Mouse (Mus musculus) liver, embryonic 14.5 days (tissue): Measurements from ENCODE around the gene Celf2. TPM values are rescaled to one million over a fixed set of nuclear protein-coding genes. Genes with fewer than 3 reads are reported as not detected.

Experiments used
- ATAC-seq: fragments of 200-750 bp; cut with Nextera tagmentation; 2 replicates; pipeline ENCODE4 v1.8.0; 2017; ENCODE audit warnings: moderate number of reproducible peaks, mild to moderate bottlenecking, moderate library complexity; ENCODE audit not compliant: insufficient read depth
- DNase-seq, 3 experiments: peaks; one replicate each; pipeline ENCODE4 v3.0.0-alpha.2; 2012 to 2013; ENCODE audit warnings: low read depth in 3 of 3, low spot score in 3 of 3
- H3K27ac ChIP-seq: fragments of 300-500 bp; sonication (generic); 2 replicates; pipeline ENCODE4 v1.5.1; 2014; ENCODE audit warnings: moderate library complexity, mild to moderate bottlenecking, control low read depth, inconsistent platforms
- H3K27me3 ChIP-seq: fragments of 300-500 bp; sonication (generic); 2 replicates; pipeline ENCODE4 v1.6.1; 2014; ENCODE audit warnings: mild to moderate bottlenecking, low read length, moderate library complexity; ENCODE audit not compliant: control insufficient read depth, insufficient read depth
- H3K36me3 ChIP-seq: fragments of 300-500 bp; sonication (generic); replicated peaks from 2 replicates; pipeline ENCODE4 v1.6.1; 2014; ENCODE audit warnings: low read depth; ENCODE audit not compliant: control insufficient read depth, insufficient read depth
- H3K4me1 ChIP-seq, 2 experiments: fragments of 200-500 bp in 1 of 2; fragments of 300-500 bp in 1 of 2; sonication (generic) in 1 of 2; replicated peaks; 2 replicates each; pipeline ENCODE4 v1.6.1; 2012 to 2014; ENCODE audit warnings: antibody characterized with exemption in 1 of 2, inconsistent platforms in 1 of 2, low read length in 1 of 2; ENCODE audit not compliant: control insufficient read depth in 2 of 2, insufficient read depth in 2 of 2
- H3K4me2 ChIP-seq: fragments of 300-500 bp; sonication (generic); 2 replicates; pipeline ENCODE4 v1.6.1; 2014; ENCODE audit warnings: low read depth, mild to moderate bottlenecking, control low read depth, moderate library complexity
- H3K4me3 ChIP-seq, 2 experiments: fragments of 200-500 bp in 1 of 2; fragments of 300-500 bp in 1 of 2; sonication (generic) in 1 of 2; 2 replicates each; pipeline ENCODE4 v1.5.1; 2012 to 2014; ENCODE audit warnings: low read depth in 2 of 2, low read length in 2 of 2, mild to moderate bottlenecking in 2 of 2, control low read depth in 1 of 2, inconsistent platforms in 1 of 2, moderate library complexity in 1 of 2; ENCODE audit not compliant: insufficient read depth in 1 of 2
- H3K9ac ChIP-seq: fragments of 300-500 bp; sonication (generic); replicated peaks from 2 replicates; pipeline ENCODE4 v1.6.1; 2014; ENCODE audit warnings: mild to moderate bottlenecking, control low read depth, moderate library complexity
- H3K9me3 ChIP-seq: fragments of 300-500 bp; sonication (generic); 2 replicates; pipeline ENCODE4 v1.6.1; 2016; ENCODE audit warnings: low read length, mixed read lengths; ENCODE audit not compliant: control insufficient read depth
- CTCF ChIP-seq: IDR thresholded peaks from 2 replicates; pipeline ENCODE4 v1.5.1; 2016; ENCODE audit warnings: antibody characterized with exemption, low read depth, control low read depth
- EP300 ChIP-seq: IDR thresholded peaks from 2 replicates; pipeline ENCODE4 v1.6.1; 2016; ENCODE audit warnings: antibody characterized with exemption, low read depth
- WGBS: fragments of 180-500 bp; shearing (Covaris S2); extraction: QIAGEN DNeasy Blood & Tissue Kit; methylation state at CpG from one replicate; pipeline ENCODE4 v1.1.7; 2014; ENCODE audit not compliant: insufficient replicate concordance; 5-methylcytosine and 5-hydroxymethylcytosine counted together
- polyA plus RNA-seq, 2 experiments: library from polyadenylated mRNA; depleted of rRNA in 1 of 2; stranded (reverse) in 1 of 2; unstranded in 1 of 2; fragments of >200 nt; fragmentation: Nextera tagmentation in 1 of 2; extraction: Ambion mirVana in 1 of 2; gene quantifications; 2 replicates each; pipeline versions ENCODE4 v1.2.1 to v1.2.3; 2012 to 2014

Gene Celf2
- polyA plus RNA-seq, 2 experiments = 3.9 to 7.8 TPM

DNA sequence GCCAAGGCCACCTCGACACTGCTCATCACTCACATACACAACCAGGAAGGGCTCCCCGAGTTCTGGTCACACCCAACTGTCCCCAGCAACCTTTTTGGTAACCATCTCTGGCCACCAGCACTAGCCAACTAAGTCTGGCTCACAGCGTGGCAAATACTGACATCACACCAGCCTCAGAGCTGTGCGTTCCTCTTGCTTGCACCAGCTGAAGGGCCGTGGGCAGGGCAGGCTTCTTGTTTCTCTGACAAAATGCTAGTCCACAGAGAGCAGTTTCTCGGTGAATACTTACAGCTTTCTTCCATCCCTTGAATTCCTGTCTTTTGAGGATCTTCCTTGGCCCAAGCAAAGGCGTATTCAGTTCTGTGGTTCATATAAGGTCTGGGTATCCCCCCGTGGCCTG, 565.7 kb downstream of the Celf2 start:
- H3K9ac ChIP-seq = no peak overlapping the region
- H3K4me1 ChIP-seq = no peaks in the 10 kb centered on the region
- no peaks in the 10 kb centered on the region for H3K9me3 ChIP-seq
- DNase-seq = no peak
- H3K4me3 ChIP-seq = no peak overlapping the region
- H3K36me3 ChIP-seq = no peaks in the 10 kb centered on the region
- H3K27me3 ChIP-seq = no peaks in the 10 kb centered on the region
- no peak overlapping the region for H3K27ac ChIP-seq
- TF ChIP-seq EP300 = no peak
- no peak for TF ChIP-seq CTCF
- no peak overlapping the region for H3K4me2 ChIP-seq
- 61% methylated on average over 8 of the region's 8 CpGs for WGBS
- ATAC-seq = no peak

GRCm38 (mm10) chr2:6942635-6943390, 566.5 kb downstream of the Celf2 start:
- no peaks in the 10 kb centered on the region for H3K9me3 ChIP-seq
- DNase-seq (no peak), ATAC-seq (no peak)
- H3K4me3 ChIP-seq = no peak overlapping the region
- 70% methylated on average over 2 of the region's 2 CpGs for WGBS
- H3K36me3 ChIP-seq = no peaks in the 10 kb centered on the region
- TF ChIP-seq EP300 (no peak), CTCF (no peak)
- H3K27me3 ChIP-seq = no peaks in the 10 kb centered on the region
- no peaks in the 10 kb centered on the region for H3K4me1 ChIP-seq
- no peak overlapping the region for H3K9ac ChIP-seq
- no peak overlapping the region for H3K27ac ChIP-seq
- H3K4me2 ChIP-seq = no peak overlapping the region

GRCm38 (mm10) chr2:6939143-6939542, 570.2 kb downstream of the Celf2 start:
- H3K27ac ChIP-seq = no peak overlapping the region
- no peaks in the 10 kb centered on the region for H3K36me3 ChIP-seq
- TF ChIP-seq CTCF (no peak), EP300 (no peak)
- no peaks in the 10 kb centered on the region for H3K9me3 ChIP-seq
- H3K27me3 ChIP-seq = no peaks in the 10 kb centered on the region
- DNase-seq (no peak), ATAC-seq (no peak)
- 67% methylated on average over 2 of the region's 2 CpGs for WGBS
- no peak overlapping the region for H3K4me2 ChIP-seq
- H3K4me1 ChIP-seq = no peaks in the 10 kb centered on the region
- no peak overlapping the region for H3K9ac ChIP-seq
- H3K4me3 ChIP-seq = no peak overlapping the region

DNA sequence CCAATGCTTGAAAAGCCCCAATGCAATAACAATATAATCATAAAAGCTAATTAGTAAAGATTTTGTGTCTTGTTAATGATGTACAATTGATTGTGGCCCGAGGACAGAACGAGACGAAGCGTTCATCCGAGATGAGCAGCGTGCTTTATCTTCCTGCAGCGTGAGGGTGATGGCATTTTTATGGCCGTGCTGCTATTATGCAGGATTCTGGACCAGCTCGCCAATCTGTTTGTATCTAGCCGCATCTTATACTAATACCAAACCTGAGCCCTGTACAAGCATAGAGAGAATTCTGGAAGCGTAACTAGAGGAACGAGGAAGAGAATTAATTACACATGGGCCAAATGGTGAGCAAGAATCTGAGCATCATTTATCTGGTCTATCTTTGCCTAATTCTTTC, 576.2 kb downstream of the Celf2 start:
- no peak for DNase-seq
- Histone ChIP-seq H3K36me3 (no peaks in the 10 kb centered on the region), H3K9ac (no peak overlapping the region), H3K9me3 (no peaks in the 10 kb centered on the region), H3K4me3 (no peak overlapping the region), H3K27me3 (no peaks in the 10 kb centered on the region), H3K4me1 (no peaks in the 10 kb centered on the region), H3K4me2 (no peak overlapping the region), H3K27ac (no peak overlapping the region)
- WGBS = 73% methylated on average over 12 of the region's 12 CpGs
- ATAC-seq = no peak
- TF ChIP-seq CTCF (no peak), EP300 (no peak)

DNA sequence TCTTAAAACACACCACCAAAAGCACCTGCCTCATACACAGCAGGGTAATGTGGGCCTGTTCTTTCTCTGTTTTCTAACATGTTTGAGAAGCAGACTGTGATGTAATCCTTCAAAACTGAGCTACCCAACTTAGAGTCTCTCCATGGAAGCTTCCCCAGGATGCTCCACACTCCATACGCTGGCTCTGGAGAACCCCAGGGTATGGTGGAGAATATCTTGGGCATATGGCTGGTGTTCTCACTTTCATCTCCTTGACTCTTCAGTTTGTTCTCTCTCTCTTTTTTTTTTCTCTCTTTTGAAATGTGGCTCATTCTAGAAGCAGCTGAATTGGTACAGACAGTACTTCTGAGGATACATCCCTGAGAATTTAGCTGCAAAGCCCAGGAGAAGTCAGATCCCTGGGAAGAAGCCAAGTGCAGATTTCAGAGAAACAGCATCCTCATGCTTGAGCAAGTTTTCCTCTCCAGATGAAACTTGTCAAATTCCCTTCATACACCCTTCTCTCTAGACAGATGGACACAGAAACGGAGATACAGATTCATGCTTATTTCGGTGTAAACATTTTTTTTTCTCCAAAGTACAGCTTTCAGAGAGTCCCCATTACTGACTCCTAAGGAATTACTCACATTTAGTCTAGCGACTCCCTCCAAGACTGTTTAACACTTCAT, 581.5 kb downstream of the Celf2 start:
- 63% methylated on average over 4 of the region's 4 CpGs for WGBS

More for the DNA sequence above, 581.5 kb downstream of the Celf2 start:
- TF ChIP-seq CTCF (no peak), EP300 (no peak)
- Histone ChIP-seq H3K36me3 (no peaks in the 10 kb centered on the region), H3K9ac (no peak overlapping the region), H3K27ac (no peak overlapping the region), H3K4me1 (no peaks in the 10 kb centered on the region), H3K4me2 (no peak overlapping the region), H3K9me3 (no peaks in the 10 kb centered on the region), H3K4me3 (no peak overlapping the region), H3K27me3 (no peaks in the 10 kb centered on the region)
- ATAC-seq (no peak), DNase-seq (no peak)
